Mouse (Mus musculus): ENCODE measurements around the gene Gm11568.
"Not testable (repeated sequence)": the region's sequence is repeated elsewhere in the genome, so short reads cannot be mapped to it uniquely, and the experiment has no call there.

Gm11568 gene

DNA sequence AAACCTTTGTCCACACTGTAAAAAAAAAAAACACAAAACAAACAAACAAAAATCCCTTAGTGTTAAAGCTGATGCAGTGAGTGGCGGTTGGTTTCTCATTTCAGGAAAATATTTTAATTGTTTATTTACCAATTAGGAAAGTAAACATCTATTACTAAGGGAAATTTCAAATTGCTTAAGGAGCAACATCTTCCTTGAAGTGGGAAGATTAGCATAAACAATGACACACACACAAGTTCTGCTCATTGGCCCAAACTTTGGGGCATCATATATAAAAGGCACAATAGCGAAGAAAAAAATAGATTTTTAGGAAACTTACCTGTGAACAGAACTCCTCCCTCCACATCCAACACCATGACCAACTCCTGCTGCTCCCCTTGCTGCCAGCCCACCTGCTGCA lies at the start of gene Gm11568:
Gene Gm11568 (plus strand): TSS at position 301 of the 400 bp plus-strand sequence.
- no peak for DNase-seq (ENCODE audit: low spot score)

DNA sequence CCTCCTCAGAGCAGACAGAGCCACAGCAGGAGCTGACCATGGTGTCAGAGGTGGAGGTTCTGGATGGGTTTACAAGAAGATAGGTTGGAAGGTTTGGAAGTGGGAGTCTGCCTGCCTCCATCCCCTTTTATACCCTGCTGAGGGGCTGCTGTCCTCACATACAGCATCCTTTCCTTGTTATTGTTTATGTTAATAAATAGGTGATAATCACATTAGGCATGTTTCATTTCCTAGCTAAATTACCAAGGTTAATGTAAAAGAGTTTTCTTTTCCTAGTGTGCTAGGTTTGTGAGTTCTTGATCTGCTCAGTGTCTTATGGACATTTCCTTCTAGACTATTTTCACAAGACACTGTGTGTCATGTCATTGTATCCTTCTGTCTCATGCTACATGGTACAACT lies 47.9 kb upstream of the Gm11568 start, which contains the start of gene Krtap4-13:
Gene Krtap4-13 (minus strand): TSS at position 101 of the 400 bp plus-strand sequence.
- DNase-seq (ENCODE audit: low spot score) = not testable (repeated sequence)

DNA sequence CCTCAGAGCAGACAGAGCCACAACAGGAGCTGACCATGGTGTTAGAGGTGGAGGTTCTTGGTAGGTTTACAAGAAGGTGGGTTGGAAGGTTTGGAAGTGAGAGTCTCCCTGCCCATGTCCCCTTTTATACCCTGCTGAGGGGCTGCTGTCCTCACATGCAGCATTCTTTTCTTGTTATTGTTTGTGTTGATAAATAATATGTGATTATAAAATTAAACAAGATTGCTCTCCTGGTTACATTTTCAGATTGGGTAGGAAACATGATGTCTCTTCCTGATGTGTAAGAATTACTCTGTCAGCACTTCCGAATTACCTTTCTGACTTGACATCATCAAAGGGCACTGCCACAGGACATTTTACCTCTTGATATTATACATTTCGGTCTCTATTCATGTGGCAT lies 42.2 kb upstream of the Gm11568 start, which contains the start of gene Gm11564:
Gene Gm11564 (minus strand): TSS at position 101 of the 400 bp plus-strand sequence.
- DNase-seq (ENCODE audit: low spot score) = not testable (repeated sequence)

DNA sequence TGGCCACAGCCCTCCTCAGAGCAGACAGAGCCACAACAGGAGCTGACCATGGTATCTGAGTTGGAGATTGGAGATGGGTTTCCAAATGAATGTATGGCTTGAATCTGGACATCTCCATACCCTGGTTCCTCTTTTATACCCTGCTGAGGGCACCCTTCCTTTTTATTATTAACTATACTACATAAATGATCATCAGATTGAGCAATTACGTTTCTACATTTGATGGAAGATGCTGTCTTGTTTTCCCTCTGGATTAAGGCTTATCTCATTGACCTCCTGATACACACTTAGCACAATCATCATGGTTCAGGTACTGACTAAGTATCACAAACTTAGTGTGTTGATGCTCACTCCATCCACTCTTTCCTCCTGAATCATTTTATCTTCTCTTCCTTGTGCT lies 19.8 kb upstream of the Gm11568 start, which contains the start of gene 2300003K06Rik:
Gene 2300003K06Rik (minus strand): TSS at position 101 of the 400 bp plus-strand sequence.
- no peak for DNase-seq (ENCODE audit: low spot score)

DNA sequence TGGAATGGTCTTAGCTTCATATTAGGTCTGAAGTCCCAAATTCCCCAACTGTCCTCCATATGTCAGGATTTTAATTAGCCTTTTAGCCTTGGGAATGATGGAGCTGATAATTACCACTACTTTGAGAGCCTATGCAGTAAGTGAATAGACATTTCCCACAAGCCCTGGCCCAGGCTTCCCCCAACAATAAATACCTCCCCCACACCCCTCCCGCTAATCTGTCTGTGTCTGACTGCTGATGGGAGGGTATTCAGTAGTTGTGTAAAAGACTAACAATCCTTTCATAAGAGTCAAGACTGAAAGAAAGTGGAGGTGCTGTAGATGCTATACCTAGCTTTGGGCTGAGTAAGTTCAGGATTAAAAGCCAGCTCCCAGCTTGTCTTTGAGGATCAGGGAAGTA lies 15.5 kb upstream of the Gm11568 start:
- DNase-seq (ENCODE audit: low spot score) = peak; percentile 1

DNA sequence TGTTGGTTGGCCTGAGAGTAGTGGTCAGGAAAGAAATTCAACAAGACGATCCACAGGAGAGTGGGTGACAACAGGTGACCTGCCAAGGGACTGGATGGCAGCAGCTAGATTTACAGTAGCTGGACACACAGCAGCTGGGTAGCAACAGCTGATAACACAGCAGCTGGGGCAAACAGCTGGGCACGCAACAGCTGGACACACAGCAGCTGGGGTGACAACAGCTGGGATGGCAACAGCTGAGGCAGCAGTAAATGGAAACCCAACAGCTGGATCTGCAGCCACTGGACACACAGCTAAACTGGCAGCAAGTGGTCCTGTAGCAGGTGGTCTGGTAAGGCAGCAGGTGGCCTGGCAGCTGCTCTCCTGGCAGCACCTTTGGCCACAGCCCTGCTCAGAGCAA lies 11.0 kb upstream of the Gm11568 start:
- no peak for DNase-seq (ENCODE audit: low spot score)

DNA sequence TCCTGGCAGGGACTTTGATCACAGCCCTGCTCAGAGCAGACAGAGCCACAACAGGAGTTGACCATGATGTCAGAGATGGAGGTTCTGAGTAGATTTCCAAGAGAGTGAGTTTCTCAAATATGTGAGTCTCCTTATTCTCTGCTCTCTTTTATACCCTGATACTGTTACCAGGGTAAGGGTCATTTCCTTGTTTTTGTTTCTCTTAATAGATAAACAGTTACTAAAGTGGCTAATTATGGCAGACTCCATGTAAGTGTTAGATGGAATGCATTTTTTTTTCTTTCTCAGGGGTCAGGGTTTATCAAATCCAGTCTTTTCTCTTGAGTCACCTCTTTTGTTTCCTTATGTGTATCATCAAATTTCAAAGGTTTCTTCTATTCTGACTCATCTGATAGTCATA lies 6.2 kb upstream of the Gm11568 start, which contains the start of gene Krtap4-16:
Gene Krtap4-16 (minus strand): TSS at position 101 of the 400 bp plus-strand sequence.
- no peak for DNase-seq (ENCODE audit: low spot score)

DNA sequence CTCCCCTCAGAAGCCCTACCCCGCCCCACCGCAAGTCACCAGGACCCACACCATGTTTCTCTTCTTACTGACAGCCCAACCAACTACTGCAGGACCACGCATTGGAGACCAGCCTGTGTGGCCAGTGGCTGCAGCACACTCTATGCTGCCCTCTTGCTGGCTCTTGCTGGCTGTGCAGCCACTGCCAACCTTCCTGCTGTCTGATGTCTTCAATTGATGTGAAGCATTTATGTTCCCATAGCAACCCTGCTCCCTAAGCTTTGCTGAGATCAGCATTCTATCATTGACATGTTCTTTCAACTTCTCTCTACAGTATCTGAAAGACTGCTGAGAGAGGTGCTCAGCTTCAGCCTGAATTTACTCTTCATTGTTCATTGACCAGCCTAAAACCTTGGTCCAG lies 3.6 kb upstream of the Gm11568 start:
- peak; percentile 46 for DNase-seq (ENCODE audit: low spot score)

DNA sequence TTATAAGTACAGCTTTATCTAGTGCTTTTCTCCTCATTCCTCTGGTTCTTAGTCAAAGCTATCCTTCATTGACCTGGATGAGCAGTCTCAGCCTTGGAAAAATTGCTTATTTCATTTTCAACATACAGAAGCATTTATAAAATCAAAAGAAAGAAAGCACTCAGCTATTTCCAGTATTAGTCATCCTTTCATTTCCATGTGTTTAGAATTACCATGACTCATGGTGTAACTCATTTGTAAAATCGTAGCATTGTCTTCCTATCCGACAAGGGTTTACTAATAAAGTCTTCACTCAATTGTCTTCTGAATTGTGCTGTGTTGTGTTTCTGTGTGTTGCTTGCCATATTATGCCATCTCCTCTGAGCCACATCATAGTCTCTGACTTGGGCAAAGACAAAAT lies 1.0 kb downstream of the Gm11568 start:
- no peak for DNase-seq (ENCODE audit: low spot score)

DNA sequence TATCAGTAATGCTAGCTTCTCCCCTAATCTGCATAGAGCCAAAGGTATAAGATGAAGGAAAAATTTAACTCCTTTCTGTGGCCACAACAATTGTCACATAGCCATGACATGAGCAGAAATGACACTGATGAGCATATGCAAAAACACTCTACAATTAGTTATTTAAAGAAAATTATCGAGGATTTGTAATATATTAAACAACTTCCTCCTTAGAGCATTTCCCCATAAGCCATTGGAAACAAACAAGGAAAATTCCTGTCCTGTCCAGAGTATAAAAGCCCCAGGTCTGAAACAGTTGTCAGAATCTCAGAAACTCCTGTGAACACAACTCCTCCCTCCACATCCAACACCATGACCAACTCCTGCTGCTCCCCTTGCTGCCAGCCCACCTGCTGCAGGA lies 6.5 kb downstream of the Gm11568 start, which contains the start of gene Gm11559:
Gene Gm11559 (plus strand): TSS at position 301 of the 400 bp plus-strand sequence.
- DNase-seq (ENCODE audit: low spot score) = not testable (repeated sequence)

DNA sequence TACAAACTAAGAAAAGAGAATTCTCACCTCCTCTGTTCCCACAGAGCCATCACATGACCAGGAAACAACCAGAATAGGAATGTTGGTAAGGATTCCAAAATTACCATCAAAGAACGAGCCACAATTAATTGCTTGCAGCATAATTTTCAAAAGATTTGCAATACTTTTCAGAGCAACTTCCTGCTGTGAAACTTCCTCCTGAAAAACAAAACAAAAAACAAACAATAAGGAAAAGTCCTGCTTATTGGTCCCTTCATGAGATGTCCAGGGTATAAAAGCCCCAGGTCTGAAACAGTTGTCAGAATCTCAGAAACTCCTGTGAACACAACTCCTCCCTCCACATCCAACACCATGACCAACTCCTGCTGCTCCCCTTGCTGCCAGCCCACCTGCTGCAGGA lies 15.4 kb downstream of the Gm11568 start, which contains the start of gene Krtap9-1:
Gene Krtap9-1 (plus strand): TSS at position 301 of the 400 bp plus-strand sequence.
- not testable (repeated sequence) for DNase-seq (ENCODE audit: low spot score)

DNA sequence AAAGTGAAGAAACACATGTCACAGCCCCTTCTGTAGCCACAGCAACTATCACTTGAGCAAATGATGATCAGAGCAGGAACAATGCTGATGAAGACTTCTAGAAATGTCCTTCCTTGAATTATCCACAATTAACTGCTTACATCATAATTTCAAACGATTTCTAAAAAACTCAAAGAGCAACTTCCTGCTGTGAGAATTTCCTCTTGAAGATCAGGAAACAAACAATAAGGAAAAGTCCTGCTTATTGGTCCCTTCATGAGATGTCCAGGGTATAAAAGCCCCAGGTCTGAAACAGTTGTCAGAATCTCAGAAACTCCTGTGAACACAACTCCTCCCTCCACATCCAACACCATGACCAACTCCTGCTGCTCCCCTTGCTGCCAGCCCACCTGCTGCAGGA lies 21.2 kb downstream of the Gm11568 start, which contains the start of gene Gm11567:
Gene Gm11567 (plus strand): TSS at position 301 of the 400 bp plus-strand sequence.
- DNase-seq (ENCODE audit: low spot score) = not testable (repeated sequence)

DNA sequence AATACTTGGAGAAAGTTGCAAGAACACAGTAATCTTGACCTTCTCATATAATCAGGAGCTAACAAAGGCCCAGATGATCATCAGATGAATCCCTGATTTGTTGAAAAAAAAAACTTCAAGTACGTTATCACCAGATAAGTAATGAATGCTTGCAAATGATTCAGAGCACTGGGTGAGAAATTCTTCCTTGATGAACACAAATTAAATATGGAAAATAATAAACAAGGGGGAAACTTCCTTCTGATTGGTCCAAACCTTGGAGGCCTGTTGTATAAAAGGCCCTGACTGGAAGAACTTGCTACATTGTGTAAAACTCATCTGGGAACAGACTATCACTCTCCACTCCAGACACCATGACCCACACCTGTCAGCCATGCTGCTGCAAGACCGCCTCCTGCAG lies 49.9 kb downstream of the Gm11568 start, which contains the start of gene Krtap31-1:
Gene Krtap31-1 (plus strand): TSS at position 301 of the 400 bp plus-strand sequence.
- no peak for DNase-seq (ENCODE audit: low spot score)

Data from embryo, embryonic 10.5 days (tissue).